Mouse (Mus musculus) intestine, postnatal 0 days (tissue): ENCODE measurements at regions not wholly inside any gene's neighbourhood (a gene's known extent, or its start where the extent isn't known, plus 50 kb on each side); places are given as distances from the start of the nearest gene placed in this dataset.

Experiments used
- ATAC-seq: fragments of 200-750 bp; cut with Nextera tagmentation; 2 replicates; pipeline ENCODE4 v1.8.0; 2017; ENCODE audit warnings: mild to moderate bottlenecking, moderate TSS enrichment, moderate library complexity
- H3K27ac ChIP-seq: fragments of 300-500 bp; sonication (generic); 2 replicates; pipeline ENCODE4 v1.5.1; 2014; ENCODE audit warnings: mild to moderate bottlenecking, low read depth, low read length, moderate library complexity
- H3K27me3 ChIP-seq: fragments of 300-500 bp; sonication (generic); replicated peaks from 2 replicates; pipeline ENCODE4 v1.6.1; 2014; ENCODE audit warnings: low read length, mixed read lengths; ENCODE audit not compliant: control insufficient read depth, insufficient read depth
- H3K36me3 ChIP-seq: fragments of 300-500 bp; sonication (generic); 2 replicates; pipeline ENCODE4 v1.6.1; 2014; ENCODE audit warnings: mild to moderate bottlenecking, moderate library complexity; ENCODE audit not compliant: control insufficient read depth, insufficient read depth
- H3K4me1 ChIP-seq: fragments of 300-500 bp; sonication (generic); replicated peaks from 2 replicates; pipeline ENCODE4 v1.6.1; 2014; ENCODE audit warnings: antibody characterized with exemption, low read length, mixed read lengths; ENCODE audit not compliant: control insufficient read depth, insufficient read depth
- H3K4me2 ChIP-seq: fragments of 300-500 bp; sonication (generic); replicated peaks from 2 replicates; pipeline ENCODE4 v1.6.1; 2014; ENCODE audit warnings: low read depth, mild to moderate bottlenecking, moderate library complexity
- H3K4me3 ChIP-seq: fragments of 300-500 bp; sonication (generic); 2 replicates; pipeline ENCODE4 v1.5.1; 2014; ENCODE audit warnings: low read depth, low read length
- H3K9ac ChIP-seq: fragments of 300-500 bp; sonication (generic); 2 replicates; pipeline ENCODE4 v1.6.1; 2014; ENCODE audit warnings: mild to moderate bottlenecking, low read depth, low read length
- H3K9me3 ChIP-seq: fragments of 300-500 bp; sonication (generic); 2 replicates; pipeline ENCODE4 v1.6.1; 2016; ENCODE audit warnings: mixed run types; ENCODE audit not compliant: control insufficient read depth
- CTCF ChIP-seq: sonication (generic); IDR thresholded peaks from 2 replicates; pipeline ENCODE4 v1.5.1; 2016; ENCODE audit warnings: low read depth, mild to moderate bottlenecking, control low read depth, antibody characterized with exemption, moderate library complexity
- WGBS: fragments of 180-500 bp; shearing (Covaris S2); extraction: QIAGEN DNeasy Blood & Tissue Kit; methylation state at CpG from one replicate; pipeline ENCODE4 v1.1.7; 2014; 5-methylcytosine and 5-hydroxymethylcytosine counted together

DNA sequence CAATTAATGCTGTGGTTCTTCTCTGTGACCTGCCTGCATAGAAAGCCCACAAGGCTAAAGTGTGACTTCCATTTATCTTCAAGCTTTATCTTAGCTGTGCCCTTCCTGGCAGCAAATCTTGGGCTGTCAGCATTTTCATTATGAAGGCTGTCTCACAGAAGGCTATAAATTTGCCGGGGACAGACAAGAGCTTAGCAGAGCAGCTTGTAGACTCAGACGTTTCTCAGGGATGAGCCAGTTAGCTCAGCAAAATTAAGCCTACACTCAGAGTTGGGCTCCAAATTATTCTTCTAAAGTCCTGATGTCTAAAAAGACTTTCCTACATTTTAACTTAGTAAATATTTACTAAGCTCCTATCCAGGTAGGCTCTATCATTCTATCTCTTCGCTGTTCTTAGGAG is 112.9 kb upstream of the Ngly1 start:
- Histone ChIP-seq H3K27me3 (no peaks in the 10 kb centered on the region), H3K4me3 (no peak overlapping the region), H3K36me3 (no peaks in the 10 kb centered on the region), H3K9me3 (no peaks in the 10 kb centered on the region), H3K9ac (no peak overlapping the region), H3K4me1 (0 out of 2 replicates have a peak, but pooled peaks cover 2% of the 10 kb centered on the region), H3K4me2 (no peak overlapping the region), H3K27ac (no peak overlapping the region)
- TF ChIP-seq CTCF, result no peak
- no peak for ATAC-seq
- 45% methylated on average over 3 of the region's 3 CpGs for WGBS

DNA sequence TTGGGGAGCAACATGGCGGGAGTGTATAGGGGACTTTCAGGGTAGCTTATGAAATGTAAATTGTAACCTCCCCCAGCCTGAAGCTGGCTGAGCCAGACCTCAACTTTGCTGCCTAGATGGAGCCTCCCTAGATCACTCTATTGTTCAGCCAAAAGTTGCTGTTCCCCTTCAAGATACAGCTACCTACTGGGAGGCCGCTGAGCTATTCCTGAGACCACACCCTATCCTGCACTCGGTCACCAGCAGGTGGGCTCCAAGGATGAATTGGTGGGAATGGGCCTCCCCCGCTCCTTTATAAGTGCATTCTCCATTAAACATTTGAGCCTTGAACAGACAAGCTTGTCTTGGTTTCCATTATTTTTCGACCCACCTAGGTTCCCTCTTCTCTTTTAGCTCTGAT is 104.8 kb upstream of the Ngly1 start:
- Histone ChIP-seq H3K27ac (no peak overlapping the region), H3K9ac (no peak overlapping the region), H3K36me3 (no peaks in the 10 kb centered on the region), H3K4me1 (no peaks in the 10 kb centered on the region), H3K4me3 (no peak overlapping the region), H3K27me3 (no peaks in the 10 kb centered on the region), H3K4me2 (no peak overlapping the region), H3K9me3 (no peaks in the 10 kb centered on the region)
- TF ChIP-seq CTCF, result no peak
- ATAC-seq, result no peak
- WGBS, result 88% methylated on average over 5 of the region's 5 CpGs

DNA sequence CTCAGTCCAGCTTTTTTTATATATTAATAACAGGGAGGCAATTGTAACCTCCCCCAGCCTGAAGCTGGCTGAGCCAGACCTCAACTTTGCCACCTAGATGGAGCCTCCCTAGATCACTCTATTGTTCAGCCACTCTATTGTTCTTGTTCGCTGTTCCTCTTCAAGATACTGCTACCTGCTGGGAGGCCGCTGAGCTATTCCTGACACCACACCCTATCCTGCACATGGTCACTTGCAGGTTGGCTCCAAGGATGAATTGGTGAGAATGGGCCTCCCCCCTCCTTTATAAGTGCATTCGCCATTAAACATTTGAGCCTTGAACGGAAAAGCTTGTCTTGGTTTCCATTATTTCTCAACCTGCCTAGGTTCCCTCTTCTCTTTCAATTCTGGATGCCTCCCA is 102.3 kb upstream of the Ngly1 start:
- WGBS, result 66% methylated on average over 4 of the region's 4 CpGs

DNA sequence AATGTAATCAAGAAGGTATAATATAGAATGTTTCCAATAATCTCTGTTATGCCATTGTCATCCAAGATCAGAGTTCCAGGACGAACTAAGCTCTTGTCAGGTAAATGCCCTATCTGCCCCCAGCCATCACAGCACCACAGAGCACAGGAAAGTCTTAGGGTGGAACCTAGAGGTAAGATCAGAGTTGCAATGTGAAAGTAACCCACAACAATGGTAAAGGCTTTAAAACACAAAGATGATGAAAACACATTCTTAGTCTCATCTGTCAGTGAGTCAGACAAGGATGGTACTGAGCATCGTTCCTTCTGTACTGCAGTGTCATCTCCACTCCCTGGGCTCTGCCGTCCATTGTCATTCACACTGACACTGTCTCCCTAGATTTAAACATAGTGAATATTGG is 97.3 kb upstream of the Ngly1 start:
- no peak overlapping the region for H3K9ac ChIP-seq
- no peaks in the 10 kb centered on the region for H3K27me3 ChIP-seq
- H3K27ac ChIP-seq, result no peak overlapping the region
- ATAC-seq, result no peak
- TF ChIP-seq CTCF, result no peak
- H3K4me1 ChIP-seq, result no peaks in the 10 kb centered on the region
- no peak overlapping the region for H3K4me2 ChIP-seq
- no peak overlapping the region for H3K4me3 ChIP-seq
- H3K9me3 ChIP-seq, result no peaks in the 10 kb centered on the region
- WGBS, result 85% methylated on average over 3 of the region's 3 CpGs
- no peaks in the 10 kb centered on the region for H3K36me3 ChIP-seq

More for the DNA sequence above, 102.3 kb upstream of the Ngly1 start:
- ATAC-seq, result no peak
- Histone ChIP-seq H3K4me3 (no peak overlapping the region), H3K36me3 (no peaks in the 10 kb centered on the region), H3K9me3 (no peaks in the 10 kb centered on the region), H3K4me2 (no peak overlapping the region), H3K9ac (no peak overlapping the region), H3K27ac (no peak overlapping the region), H3K27me3 (no peaks in the 10 kb centered on the region), H3K4me1 (no peaks in the 10 kb centered on the region)
- TF ChIP-seq CTCF, result no peak

DNA sequence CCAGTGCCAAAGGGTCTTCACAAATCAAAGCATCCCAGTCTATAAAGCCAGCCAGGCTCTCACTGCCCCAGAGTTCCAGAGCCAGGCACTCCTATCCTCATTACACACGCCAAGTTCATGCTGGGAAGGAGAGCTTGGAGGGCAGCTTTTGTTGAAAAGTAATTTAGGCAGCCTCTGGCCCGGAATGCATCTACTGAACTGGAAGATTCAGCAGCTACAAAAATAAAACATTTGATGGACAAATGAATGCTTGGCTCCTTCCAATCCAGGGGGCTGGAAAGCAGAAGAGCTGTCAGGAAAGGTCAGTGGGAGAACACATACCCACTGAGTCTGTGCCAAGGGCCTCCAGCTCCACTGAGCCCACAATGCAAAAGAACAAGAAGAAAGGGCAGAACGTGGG is 96.4 kb upstream of the Ngly1 start:
- ATAC-seq, result no peak
- Histone ChIP-seq H3K9me3 (no peaks in the 10 kb centered on the region), H3K4me2 (no peak overlapping the region)

DNA sequence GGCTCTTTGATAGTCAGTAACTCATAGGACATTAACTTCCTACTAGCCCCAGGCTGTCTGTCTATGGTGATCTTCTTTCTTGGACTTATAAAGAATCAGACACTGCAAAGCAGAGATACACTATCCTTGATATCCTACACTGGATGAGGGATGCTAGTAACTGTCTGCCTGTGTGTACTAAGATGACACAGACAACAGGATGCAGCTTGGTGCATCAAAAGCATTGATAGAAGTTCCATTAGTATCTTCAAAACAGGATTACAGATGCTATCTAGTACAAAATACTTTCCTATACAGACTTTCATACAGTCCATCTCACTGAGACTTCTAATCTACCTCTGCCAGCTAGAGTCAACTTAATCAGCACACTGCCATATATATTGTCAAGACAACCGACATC is 94.0 kb upstream of the Ngly1 start:
- H3K4me3 ChIP-seq, result no peak overlapping the region
- no peak for ATAC-seq
- 71% methylated on average over 1 of the region's 1 CpGs for WGBS
- no peak overlapping the region for H3K27ac ChIP-seq
- no peaks in the 10 kb centered on the region for H3K9me3 ChIP-seq
- no peaks in the 10 kb centered on the region for H3K36me3 ChIP-seq
- no peak for TF ChIP-seq CTCF
- H3K9ac ChIP-seq, result no peak overlapping the region
- H3K4me2 ChIP-seq, result no peak overlapping the region
- no peaks in the 10 kb centered on the region for H3K4me1 ChIP-seq
- no peaks in the 10 kb centered on the region for H3K27me3 ChIP-seq

More for the DNA sequence above, 96.4 kb upstream of the Ngly1 start:
- no peak overlapping the region for H3K4me3 ChIP-seq
- no peak for TF ChIP-seq CTCF
- no peak overlapping the region for H3K9ac ChIP-seq
- H3K4me1 ChIP-seq, result no peaks in the 10 kb centered on the region
- H3K36me3 ChIP-seq, result no peaks in the 10 kb centered on the region
- no peak overlapping the region for H3K27ac ChIP-seq
- 66% methylated on average over 3 of the region's 3 CpGs for WGBS
- H3K27me3 ChIP-seq, result no peaks in the 10 kb centered on the region

DNA sequence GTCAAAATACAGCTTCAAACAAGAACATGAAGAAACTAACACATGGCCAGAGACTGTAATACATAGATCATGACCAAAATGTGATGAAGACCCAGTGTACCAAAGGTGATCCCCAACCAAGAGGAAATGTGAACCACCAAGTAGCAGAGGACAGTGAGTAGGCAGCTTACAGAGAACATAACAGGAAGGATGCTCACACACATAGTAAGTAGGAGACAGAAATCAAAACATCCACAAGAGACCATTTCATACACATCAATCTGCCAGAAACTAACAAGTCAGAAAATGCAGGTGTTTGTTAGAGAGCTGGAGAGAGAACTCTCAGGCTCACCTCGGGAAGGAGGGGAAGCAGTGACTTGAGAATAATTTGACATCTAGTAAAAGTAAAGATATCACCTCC is 78.9 kb upstream of the Ngly1 start:
- Histone ChIP-seq H3K36me3 (no peaks in the 10 kb centered on the region), H3K27ac (no peak overlapping the region), H3K4me3 (no peak overlapping the region), H3K9me3 (no peaks in the 10 kb centered on the region), H3K27me3 (no peaks in the 10 kb centered on the region), H3K4me2 (no peak overlapping the region), H3K4me1 (no peaks in the 10 kb centered on the region), H3K9ac (no peak overlapping the region)
- no peak for ATAC-seq
- WGBS, result 38% methylated on average over 1 of the region's 1 CpGs
- TF ChIP-seq CTCF, result no peak
